Comparison of ENCODE assay signal across 8 mouse cellular contexts in genomic region chr17:17394336-17394735, GRCm38 (mm10). TPM values are rescaled to one million over a fixed set of nuclear protein-coding genes. Genes with fewer than 3 reads are reported as not detected.
DNase-seq lines count a peak whose midpoint lies in the region; ATAC-seq lines count a peak whose summit lies in the region.

No protein-coding gene starts in this region.

- peak; percentile 69 for ATAC-seq in kidney, embryonic 14.5 days (ENCODE audit: low FRiP score, low TSS enrichment)

- peaks cover 32% of the 10 kb centered on the region for H3K36me3 ChIP-seq in kidney, embryonic 14.5 days (ENCODE audit: control insufficient read depth, insufficient read depth, low read length)
- peaks cover 57% of the 10 kb centered on the region for H3K36me3 ChIP-seq in limb, embryonic 10.5 days

- no peaks in the 10 kb centered on the region for H3K4me1 ChIP-seq in kidney, embryonic 14.5 days (ENCODE audit: control insufficient read depth, insufficient read depth, low read length)
- no peaks in the 10 kb centered on the region for H3K4me1 ChIP-seq in limb, embryonic 10.5 days

- no peaks in the 10 kb centered on the region for H3K27me3 ChIP-seq in kidney, embryonic 14.5 days (ENCODE audit: control insufficient read depth, insufficient read depth, low read length)
- H3K27me3 ChIP-seq in limb, embryonic 10.5 days (ENCODE audit: low read depth, poor library complexity, severe bottlenecking), result no peaks in the 10 kb centered on the region

- H3K4me2 ChIP-seq in kidney, embryonic 14.5 days (replicated peaks; ENCODE audit: low read depth, low read length), result no peak overlapping the region

- H3K9ac ChIP-seq in kidney, embryonic 14.5 days (ENCODE audit: low read depth, low read length), result no peak overlapping the region

- H3K27ac ChIP-seq in kidney, embryonic 14.5 days (ENCODE audit: low read depth, low read length), result no peak overlapping the region
- no peak overlapping the region for H3K27ac ChIP-seq in limb, embryonic 10.5 days

- DNase-seq in 3134 (ENCODE audit: extremely low read depth, insufficient read length, low spot score), result peak; percentile 23
- DNase-seq in R1 (ENCODE audit: low read depth, low spot score), result peak; percentile 87
- peak; percentile 77 to 90 for DNase-seq in cerebellum, postnatal 25 days
- peak; percentile 31 to 44 for DNase-seq in gastrocnemius, adult 8-10 months (ENCODE audit: low spot score in 2 of 2)
- peak; percentile 79 for DNase-seq in limb, embryonic 10.5 days (ENCODE audit: low spot score)
- peak; percentile 42 to 72 for DNase-seq in natural killer cell, adult 2 months (ENCODE audit: low spot score in 2 of 2)
- peak; percentile 67 to 84 for DNase-seq in spleen, postnatal 4 days (ENCODE audit: low spot score in 2 of 2)

- WGBS in kidney, embryonic 14.5 days, result 32% methylated on average over 4 of the region's 4 CpGs
- 39% methylated on average over 4 of the region's 4 CpGs for WGBS in limb, embryonic 10.5 days

- no peak overlapping the region for H3K4me3 ChIP-seq in kidney, embryonic 14.5 days (ENCODE audit: low read length)
- no peak overlapping the region for H3K4me3 ChIP-seq in limb, embryonic 10.5 days

- H3K9me3 ChIP-seq in kidney, embryonic 14.5 days (ENCODE audit: control insufficient read depth, low read length), result no peaks in the 10 kb centered on the region
- no peaks in the 10 kb centered on the region for H3K9me3 ChIP-seq in limb, embryonic 10.5 days (replicated peaks)

RNA-seq across cellular contexts. Expression of gene Lix1, which starts 8.1 kb away (rescaled TPM):
- total RNA-seq in gastrocnemius, adult 8-10 months (2022), result under 1 TPM; 0.21 to 0.63 (median 0.51) TPM
- 6.9 and 8.2 TPM in 2 replicates for polyA plus RNA-seq in kidney, embryonic 14.5 days (2014; fragmentation: Nextera tagmentation; extraction: Ambion mirVana)
- polyA plus RNA-seq in limb, embryonic 10.5 days (2016; fragmentation: Nextera tagmentation; extraction: Ambion mirVana), result 216 and 262 TPM in 2 replicates

RNA-seq across cellular contexts. Expression of gene Riok2, which starts 20.2 kb away (rescaled TPM):
- 10 to 100 TPM; 12.0 to 16.7 (median 14.0) TPM for total RNA-seq in gastrocnemius, adult 8-10 months (2022)
- 37.1 and 38.1 TPM in 2 replicates for polyA plus RNA-seq in kidney, embryonic 14.5 days (2014; fragmentation: Nextera tagmentation; extraction: Ambion mirVana)
- polyA plus RNA-seq in limb, embryonic 10.5 days (2016; fragmentation: Nextera tagmentation; extraction: Ambion mirVana), result 36.6 and 38.8 TPM in 2 replicates

Comparison
In these comparisons a context has a peak if more than half of its experiments do, and no peak if none do; other contexts are left out.
1. DNase-seq: peak in every context shown above with its lines; median percentile 87 in R1; 84 in cerebellum, postnatal 25 days; 79 in limb, embryonic 10.5 days; 76 in spleen, postnatal 4 days; 57 in natural killer cell, adult 2 months; 38 in gastrocnemius, adult 8-10 months; 23 in 3134.
2. RNA of gene Lix1, which starts 8.1 kb away (polyA plus RNA-seq): 216 to 262 TPM in limb, embryonic 10.5 days; 6.9 to 8.2 TPM in kidney, embryonic 14.5 days; every median in the first group is over 10 times any median in the second.